Mouse (Mus musculus) testis, adult 2 months (tissue): ENCODE data around the gene Togaram2.

Experiments used
- CTCF ChIP-seq: fragments of 200-500 bp; IDR thresholded peaks from 2 replicates; pipeline ENCODE4 v1.5.1; 2012; ENCODE audit warnings: low read depth, mild to moderate bottlenecking, inconsistent platforms, low read length, moderate library complexity; ENCODE audit not compliant: control insufficient read depth, insufficient read depth, insufficient replicate concordance
- POLR2A ChIP-seq: fragments of 200-500 bp; IDR thresholded peaks from 2 replicates; pipeline ENCODE4 v1.6.1; 2012; ENCODE audit warnings: low read depth, mild to moderate bottlenecking, inconsistent platforms, low read length, moderate library complexity; ENCODE audit not compliant: control insufficient read depth

DNA sequence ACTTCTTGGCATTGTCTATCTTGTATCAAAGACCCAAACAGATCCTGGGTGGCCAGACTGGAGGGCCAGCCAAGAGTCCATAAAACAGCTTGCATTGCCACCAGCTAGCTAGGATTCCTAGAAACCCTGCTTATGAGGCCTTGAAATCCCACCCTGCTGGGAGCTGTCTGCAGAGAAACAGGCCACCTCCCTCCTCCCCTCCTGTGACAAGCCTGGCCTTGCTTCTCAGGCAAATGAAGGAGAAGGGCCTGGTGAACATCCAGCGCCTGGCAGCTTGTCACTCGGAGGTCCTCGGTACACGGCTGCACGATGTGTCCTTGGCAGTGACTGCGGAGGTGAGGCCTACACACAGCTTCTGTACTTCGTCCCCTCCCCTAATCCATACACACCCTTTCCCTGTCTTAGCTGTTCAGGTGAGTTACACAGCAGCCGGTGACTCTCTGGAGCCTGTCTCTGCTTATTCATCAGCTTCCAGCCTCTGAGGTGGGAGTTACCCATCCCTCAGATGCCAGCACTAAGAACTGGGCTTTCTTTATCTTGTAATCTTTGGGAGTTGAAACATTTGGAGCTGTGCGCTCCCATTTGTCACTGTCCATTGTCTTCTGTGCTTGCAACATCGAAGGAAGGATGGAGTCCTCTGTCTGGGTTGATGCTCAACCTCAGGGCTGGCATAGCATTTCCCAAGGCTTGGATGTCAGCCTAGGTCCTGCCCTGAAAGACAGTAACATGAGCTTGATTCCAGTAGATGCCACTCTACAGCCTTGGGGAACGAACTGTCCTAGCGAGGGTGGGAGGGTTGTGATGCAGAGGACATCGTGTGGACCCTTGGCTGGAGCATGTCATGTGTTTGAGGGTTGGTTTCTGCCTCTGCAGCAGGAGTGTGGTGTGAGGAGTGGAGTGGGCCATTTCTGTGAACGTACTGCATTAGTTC is 32.8 kb downstream of the Togaram2 start:
- no peak for TF ChIP-seq CTCF
- TF ChIP-seq POLR2A, result no peak
